Mouse (Mus musculus): ENCODE measurements around the gene Dhrs7c.

DNA sequence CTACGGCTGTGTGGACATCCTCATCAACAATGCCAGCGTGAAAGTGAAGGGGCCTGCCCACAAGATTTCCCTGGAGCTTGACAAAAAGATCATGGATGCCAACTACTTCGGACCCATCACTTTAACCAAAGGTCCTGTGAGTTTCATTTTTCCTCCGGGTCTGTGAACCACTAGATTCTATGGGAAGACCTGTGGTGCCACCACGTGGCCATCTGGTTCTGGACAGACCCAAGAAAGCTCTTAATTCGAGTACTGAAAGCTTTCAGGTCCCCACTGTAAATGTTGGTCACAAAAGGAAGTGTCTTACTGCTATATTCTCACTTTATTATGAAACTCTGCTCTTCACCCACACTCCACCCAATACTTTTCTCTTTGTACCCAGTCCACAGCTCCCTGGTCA, 13.5 kb downstream of the Dhrs7c start:
- TF ChIP-seq POLR2A (IDR thresholded peaks at IDR 0.05; ENCODE audit: low read depth, low read length) (no peak), CTCF (IDR thresholded peaks at IDR 0.05; ENCODE audit: borderline replicate concordance, insufficient read depth, low read length) (no peak)

Data from embryonic fibroblast, embryonic 13.5 days (primary cell).